Mouse (Mus musculus) granulocyte monocyte progenitor cell, adult 5-6 weeks (primary cell): ENCODE results near the gene Timm17a. TPM values are rescaled to one million over a fixed set of nuclear protein-coding genes. Genes with fewer than 3 reads are reported as not detected.

ENCODE experiments used
- ATAC-seq: replicated peaks from 2 replicates; pipeline ENCODE4 v1.8.0; 2016; ENCODE audit warnings: mild to moderate bottlenecking, moderate TSS enrichment, inconsistent platforms; ENCODE audit not compliant: poor library complexity, severe bottlenecking
- total RNA-seq, 2 experiments: library from RNA; stranded (forward) in 1 of 2; stranded (reverse) in 1 of 2; fragments of 200-712, 200-1000 nt in 1 of 2; fragments of >200 nt in 1 of 2; fragmentation: Nextera tagmentation in 1 of 2; gene quantifications; 2 replicates each; pipeline ENCODE4 v1.2.3; 2014 to 2017

Timm17a gene
- total RNA-seq (2014; fragmentation: Nextera tagmentation) (49.9 and 66.7 TPM in 2 replicates), total RNA-seq (2017) (26.9 and 40.4 TPM in 2 replicates)

GRCm38 (mm10) chr1:135313284-135314031 is at the start of gene Timm17a:
Gene Timm17a (minus strand): TSS chr1:135313778.
- ATAC-seq = peak; percentile 100

GRCm38 (mm10) chr1:135362115-135362514 is 48.5 kb upstream of the Timm17a start:
- ATAC-seq = no peak

GRCm38 (mm10) chr1:135361491-135361890 is 47.9 kb upstream of the Timm17a start:
- no peak for ATAC-seq

GRCm38 (mm10) chr1:135359071-135359470 is 45.5 kb upstream of the Timm17a start:
- ATAC-seq = no peak

GRCm38 (mm10) chr1:135351953-135352352 is 38.4 kb upstream of the Timm17a start:
- ATAC-seq = no peak

- ATAC-seq = no peak
Observed at GRCm38 (mm10) chr1:135347498-135348169, 34.1 kb upstream of the Timm17a start.

- ATAC-seq = no peak
Observed at GRCm38 (mm10) chr1:135346891-135347290, 33.3 kb upstream of the Timm17a start.

GRCm38 (mm10) chr1:135344026-135344425 is 30.4 kb upstream of the Timm17a start:
- ATAC-seq = peak; percentile 40

- no peak for ATAC-seq
Observed at GRCm38 (mm10) chr1:135341947-135342346, 28.4 kb upstream of the Timm17a start.

GRCm38 (mm10) chr1:135330578-135330977 is 17.0 kb upstream of the Timm17a start:
- ATAC-seq = no peak

- ATAC-seq = no peak
Observed at GRCm38 (mm10) chr1:135328368-135328767, 14.8 kb upstream of the Timm17a start.

GRCm38 (mm10) chr1:135325934-135326333 is 12.4 kb upstream of the Timm17a start:
- ATAC-seq = no peak

- ATAC-seq = no peak
Observed at GRCm38 (mm10) chr1:135324571-135324970, 11.0 kb upstream of the Timm17a start, which contains the start of gene Lmod1. Gene Lmod1 (plus strand): TSS chr1:135324807.

GRCm38 (mm10) chr1:135323367-135323901 is 9.9 kb upstream of the Timm17a start:
- ATAC-seq = no peak

GRCm38 (mm10) chr1:135312201-135312600 is 1.4 kb downstream of the Timm17a start:
- ATAC-seq = no peak

- no peak for ATAC-seq
Observed at GRCm38 (mm10) chr1:135311356-135311755, 2.2 kb downstream of the Timm17a start.

GRCm38 (mm10) chr1:135290908-135291307 is 22.7 kb downstream of the Timm17a start:
- no peak for ATAC-seq

- ATAC-seq = no peak
Observed at GRCm38 (mm10) chr1:135286311-135286710, 27.3 kb downstream of the Timm17a start.

GRCm38 (mm10) chr1:135283826-135284291 is 29.7 kb downstream of the Timm17a start, which contains the start of gene Rnpep:
Gene Rnpep (minus strand): TSS chr1:135284084.
- ATAC-seq = peak; percentile 66

GRCm38 (mm10) chr1:135283287-135283825 is 30.2 kb downstream of the Timm17a start:
- ATAC-seq = peak; percentile 6; the same call in 1 of the 2 replicates
